Mouse (Mus musculus) limb, embryonic 14.5 days (tissue): ENCODE data around the gene Fdx1l. TPM values are rescaled to one million over a fixed set of nuclear protein-coding genes. Genes with fewer than 3 reads are reported as not detected.
A peak's percentile ranks its signal among the peaks of the same experiment; 100 is the strongest.
"Not testable (repeated sequence)": the region's sequence is repeated elsewhere in the genome, so short reads cannot be mapped to it uniquely, and the experiment has no call there.

Experiments
- ATAC-seq: fragments of 200-750 bp; cut with Nextera tagmentation; 2 replicates; pipeline ENCODE4 v1.8.0; 2017; ENCODE audit warnings: low read depth, moderate number of reproducible peaks, moderate TSS enrichment; ENCODE audit not compliant: low FRiP score
- DNase-seq: peaks from one replicate; pipeline ENCODE4 v3.0.0-alpha.2; 2015; ENCODE audit warnings: low spot score
- H3K27ac ChIP-seq: fragments of 300-500 bp; sonication (generic); replicated peaks from 2 replicates; pipeline ENCODE4 v1.5.1; 2014; ENCODE audit warnings: low read depth, mild to moderate bottlenecking, low read length, moderate library complexity, mixed read lengths
- H3K27me3 ChIP-seq: fragments of 300-500 bp; sonication (generic); 2 replicates; pipeline ENCODE4 v1.6.1; 2014; ENCODE audit warnings: low read length, mixed read lengths; ENCODE audit not compliant: control insufficient read depth, insufficient read depth
- H3K36me3 ChIP-seq: fragments of 300-500 bp; sonication (generic); 2 replicates; pipeline ENCODE4 v1.6.1; 2014; ENCODE audit warnings: mild to moderate bottlenecking, low read length, moderate library complexity, mixed read lengths; ENCODE audit not compliant: control insufficient read depth, insufficient read depth
- H3K4me1 ChIP-seq: fragments of 300-500 bp; sonication (generic); 2 replicates; pipeline ENCODE4 v1.6.1; 2014; ENCODE audit warnings: antibody characterized with exemption, low read length, mixed read lengths; ENCODE audit not compliant: control insufficient read depth, insufficient read depth
- H3K4me2 ChIP-seq: fragments of 300-500 bp; sonication (generic); replicated peaks from 2 replicates; pipeline ENCODE4 v1.6.1; 2014; ENCODE audit warnings: low read depth, mild to moderate bottlenecking, low read length, moderate library complexity; ENCODE audit not compliant: severe bottlenecking
- H3K4me3 ChIP-seq: fragments of 300-500 bp; sonication (generic); replicated peaks from 2 replicates; pipeline ENCODE4 v1.5.1; 2014; ENCODE audit warnings: low read length
- H3K9ac ChIP-seq: fragments of 300-500 bp; sonication (generic); 2 replicates; pipeline ENCODE4 v1.6.1; 2014; ENCODE audit warnings: mild to moderate bottlenecking, low read depth, low read length, moderate library complexity; ENCODE audit not compliant: severe bottlenecking
- H3K9me3 ChIP-seq: fragments of 300-500 bp; sonication (generic); 2 replicates; pipeline ENCODE4 v1.6.1; 2016; ENCODE audit warnings: low read length; ENCODE audit not compliant: control insufficient read depth
- POLR2A ChIP-seq: fragments of 200-500 bp; IDR thresholded peaks from 2 replicates; pipeline ENCODE4 v1.8.0; 2012; ENCODE audit warnings: inconsistent platforms, mild to moderate bottlenecking, moderate library complexity, borderline replicate concordance; ENCODE audit not compliant: insufficient read depth, insufficient read length; ENCODE audit errors: extremely low read depth
- WGBS: fragments of 180-500 bp; shearing (Covaris S2); extraction: QIAGEN DNeasy Blood & Tissue Kit; methylation state at CpG from one replicate; pipeline ENCODE4 v1.1.7; 2014; 5-methylcytosine and 5-hydroxymethylcytosine counted together
- polyA plus RNA-seq, 2 experiments: library from polyadenylated mRNA; depleted of rRNA in 1 of 2; stranded (reverse) in 1 of 2; unstranded in 1 of 2; fragments of >200 nt; fragmentation: Nextera tagmentation in 1 of 2; extraction: Ambion mirVana in 1 of 2; gene quantifications; 2 replicates each; pipeline versions ENCODE4 v1.2.1 to v1.2.3; 2012 to 2014

Gene Fdx1l
- polyA plus RNA-seq, 2 experiments, result 65.1 to 68.9 TPM

DNA sequence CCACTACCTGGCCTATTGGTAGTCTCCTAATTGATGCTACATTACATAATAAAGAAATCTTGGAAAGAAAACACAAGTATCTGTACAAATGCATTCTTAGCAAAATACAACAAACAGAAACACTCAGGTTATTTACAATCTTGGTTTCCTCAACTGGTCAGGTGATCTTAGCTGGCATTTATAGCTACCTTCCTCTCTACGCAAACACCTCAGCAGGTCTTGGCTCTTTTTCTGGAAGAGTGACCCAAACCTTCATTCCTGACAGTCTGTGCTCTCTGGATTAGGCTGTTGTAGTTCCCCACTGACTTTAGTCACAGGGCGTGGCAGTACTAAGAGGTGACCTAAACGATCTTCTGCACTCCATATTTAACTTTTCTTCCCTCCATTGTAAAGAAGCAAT, 28.2 kb downstream of the Fdx1l start:
- no peak overlapping the region for H3K27ac ChIP-seq
- 78% methylated on average over 3 of the region's 3 CpGs for WGBS
- no peak for DNase-seq
- H3K27me3 ChIP-seq, result no peaks in the 10 kb centered on the region
- H3K4me3 ChIP-seq, result no peak overlapping the region
- H3K36me3 ChIP-seq, result no peaks in the 10 kb centered on the region
- no peaks in the 10 kb centered on the region for H3K4me1 ChIP-seq
- H3K4me2 ChIP-seq, result no peak overlapping the region
- H3K9me3 ChIP-seq, result no peaks in the 10 kb centered on the region
- no peak overlapping the region for H3K9ac ChIP-seq
- TF ChIP-seq POLR2A, result no peak
- ATAC-seq, result no peak

DNA sequence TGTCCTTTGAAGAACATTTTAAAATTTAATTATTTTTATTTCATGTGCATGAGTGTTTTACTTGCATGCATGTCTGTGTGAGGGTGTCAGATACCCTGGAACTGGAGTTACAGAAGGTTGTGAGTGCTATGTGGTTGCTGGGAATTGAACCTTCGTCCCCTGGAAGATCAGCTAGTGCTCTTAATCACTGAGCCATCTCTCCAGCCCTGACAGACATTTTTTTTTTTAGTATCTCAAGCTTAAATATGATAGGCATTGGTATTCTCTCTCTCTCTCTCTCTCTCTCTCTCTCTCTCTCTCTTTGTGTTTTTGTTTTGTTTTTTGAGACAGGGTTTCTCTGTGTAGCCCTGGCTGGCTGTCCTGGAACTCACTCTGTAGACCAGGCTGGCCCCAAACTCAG, 28.6 kb downstream of the Fdx1l start:
- not testable (repeated sequence) for DNase-seq, H3K27me3 ChIP-seq, H3K4me2 ChIP-seq, H3K27ac ChIP-seq, H3K9ac ChIP-seq, H3K36me3 ChIP-seq, H3K9me3 ChIP-seq, H3K4me3 ChIP-seq, H3K4me1 ChIP-seq, ATAC-seq
- WGBS, result 45% methylated on average over 1 of the region's 1 CpGs

DNA sequence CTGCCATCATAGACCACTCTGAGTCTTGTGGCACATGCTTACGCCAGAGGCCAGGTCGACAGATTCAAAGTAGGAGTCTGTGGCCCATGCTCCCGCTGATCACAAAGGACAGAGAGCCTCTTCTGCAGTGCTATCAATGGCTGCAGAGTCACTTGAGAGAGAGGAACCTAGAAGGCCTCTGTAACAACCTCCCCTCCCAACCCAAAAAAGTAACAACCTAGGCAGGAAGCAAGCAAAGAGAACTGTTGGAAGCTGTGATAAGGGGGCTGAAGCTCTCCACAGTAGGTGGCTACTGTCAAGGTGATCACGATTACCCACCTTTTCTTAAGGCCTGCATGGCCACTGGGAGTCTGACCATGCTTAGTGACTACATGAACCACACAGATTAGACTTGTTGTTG, 29.9 kb downstream of the Fdx1l start:
- Histone ChIP-seq H3K27me3 (peaks cover 10% of the 10 kb centered on the region), H3K9ac (no peak overlapping the region), H3K4me2 (no peak overlapping the region), H3K4me3 (no peak overlapping the region), H3K36me3 (no peaks in the 10 kb centered on the region), H3K9me3 (no peaks in the 10 kb centered on the region), H3K27ac (no peak overlapping the region), H3K4me1 (no peaks in the 10 kb centered on the region)
- WGBS, result 94% methylated on average over 4 of the region's 4 CpGs
- no peak for ATAC-seq
- TF ChIP-seq POLR2A, result no peak
- no peak for DNase-seq

DNA sequence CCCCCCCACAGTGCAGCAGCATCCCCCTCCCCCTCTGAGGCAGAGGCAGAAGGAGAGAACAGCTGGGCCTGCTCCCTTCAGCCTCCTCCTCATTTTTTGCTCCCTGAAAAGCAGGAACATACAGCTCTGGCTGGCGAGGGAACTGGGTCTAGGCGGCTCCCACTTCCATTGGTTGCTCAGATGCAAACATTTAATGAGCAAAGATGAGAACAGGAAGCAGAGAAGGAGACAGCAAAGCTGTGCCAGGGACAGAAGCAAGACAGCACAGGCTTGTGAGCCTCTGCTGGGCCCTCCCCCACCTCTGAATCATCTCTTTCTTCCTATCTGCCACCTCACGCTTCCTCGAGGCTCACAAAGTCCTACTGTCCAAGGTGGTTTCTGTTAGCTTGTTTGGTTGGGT, 32.1 kb downstream of the Fdx1l start:
- 37% methylated on average over 4 of the region's 4 CpGs for WGBS
- H3K27ac ChIP-seq, result no peak overlapping the region
- H3K9me3 ChIP-seq, result no peaks in the 10 kb centered on the region
- H3K9ac ChIP-seq, result no peak overlapping the region
- TF ChIP-seq POLR2A, result no peak
- no peak overlapping the region for H3K4me2 ChIP-seq
- H3K4me1 ChIP-seq, result peaks cover 11% of the 10 kb centered on the region
- no peaks in the 10 kb centered on the region for H3K36me3 ChIP-seq
- peaks cover 33% of the 10 kb centered on the region for H3K27me3 ChIP-seq
- no peak overlapping the region for H3K4me3 ChIP-seq
- ATAC-seq (no peak), DNase-seq (no peak)

DNA sequence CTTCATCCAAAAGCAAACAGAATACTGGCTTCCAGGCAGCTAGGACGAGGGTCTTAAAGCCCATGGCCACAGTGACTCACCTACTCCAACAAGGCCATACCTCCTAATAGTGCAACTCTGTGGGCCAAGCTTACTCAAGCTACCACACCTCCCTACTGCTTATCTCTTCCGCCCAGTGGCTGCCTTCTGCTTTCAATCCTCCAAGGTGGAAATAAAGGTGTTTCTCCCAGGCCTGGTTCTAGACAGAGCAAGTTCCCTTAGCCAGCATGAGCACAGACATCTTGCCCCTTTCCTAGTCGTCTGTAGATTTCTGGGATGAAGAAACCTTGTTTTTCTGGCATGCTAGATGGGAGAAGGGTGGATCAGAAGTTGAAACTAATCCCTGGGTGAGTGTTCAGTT, 33.6 kb downstream of the Fdx1l start:
- ATAC-seq (no peak), DNase-seq (no peak)
- peaks cover 11% of the 10 kb centered on the region for H3K4me1 ChIP-seq
- 71% methylated on average over 3 of the region's 3 CpGs for WGBS
- H3K27ac ChIP-seq, result no peak overlapping the region
- H3K9me3 ChIP-seq, result no peaks in the 10 kb centered on the region
- no peak overlapping the region for H3K9ac ChIP-seq
- TF ChIP-seq POLR2A, result no peak
- no peaks in the 10 kb centered on the region for H3K36me3 ChIP-seq
- peaks cover 48% of the 10 kb centered on the region for H3K27me3 ChIP-seq
- no peak overlapping the region for H3K4me3 ChIP-seq
- H3K4me2 ChIP-seq, result no peak overlapping the region

DNA sequence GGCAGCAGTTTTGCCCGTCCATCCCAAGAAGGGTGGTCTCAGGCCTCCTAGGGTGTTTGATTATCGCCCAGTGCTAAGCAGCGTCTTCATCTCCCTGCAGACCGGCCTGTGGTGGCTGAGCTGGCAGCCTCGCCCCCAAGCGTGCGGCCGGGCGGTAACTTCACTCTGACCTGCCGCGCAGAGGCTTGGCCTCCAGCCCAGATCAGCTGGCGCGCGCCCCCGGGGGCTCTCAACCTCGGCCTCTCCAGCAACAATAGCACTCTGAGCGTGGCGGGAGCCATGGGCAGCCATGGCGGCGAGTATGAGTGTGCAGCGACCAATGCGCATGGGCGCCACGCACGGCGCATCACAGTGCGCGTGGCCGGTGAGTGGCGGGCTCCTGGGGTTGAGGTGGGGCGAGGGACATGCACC, 35.9 kb downstream of the Fdx1l start:
- Histone ChIP-seq H3K27me3 (peaks cover 71% of the 10 kb centered on the region), H3K36me3 (no peaks in the 10 kb centered on the region), H3K4me3 (peak overlapping the region; percentile 37), H3K4me2 (peak overlapping the region; percentile 54), H3K4me1 (peaks cover 15% of the 10 kb centered on the region), H3K27ac (no peak overlapping the region), H3K9ac (peak overlapping the region; percentile 43), H3K9me3 (no peaks in the 10 kb centered on the region)
- ATAC-seq (0 out of 2 replicates have a peak, but pooled peaks have one; percentile 15), DNase-seq (peak; percentile 14)
- no peak for TF ChIP-seq POLR2A
- 2% methylated on average over 31 of the region's 31 CpGs for WGBS
